Mouse (Mus musculus) 416B (cell line): ENCODE results near the gene Myo18b.

Experiments
- DNase-seq: peaks from one replicate; pipeline ENCODE4 v3.0.0; 2011; ENCODE audit warnings: low read depth

Myo18b gene

GRCm38 (mm10) chr5:112877391-112878115 is 18.6 kb downstream of the Myo18b start:
- no peak for DNase-seq

- DNase-seq, result peak; percentile 14
Observed at GRCm38 (mm10) chr5:112876846-112877390, 19.2 kb downstream of the Myo18b start.

- no peak for DNase-seq
Observed at GRCm38 (mm10) chr5:112872999-112873398, 23.2 kb downstream of the Myo18b start.

- peak; percentile 54 for DNase-seq
Observed at GRCm38 (mm10) chr5:112870729-112871128, 25.4 kb downstream of the Myo18b start.

- DNase-seq, result no peak
Observed at GRCm38 (mm10) chr5:112868620-112869019, 27.5 kb downstream of the Myo18b start.

GRCm38 (mm10) chr5:112864719-112865367 is 31.3 kb downstream of the Myo18b start:
- DNase-seq, result peak; percentile 19

- no peak for DNase-seq
Observed at GRCm38 (mm10) chr5:112859379-112860035, 36.7 kb downstream of the Myo18b start.

GRCm38 (mm10) chr5:112853179-112853578 is 43.0 kb downstream of the Myo18b start:
- DNase-seq, result no peak

- no peak for DNase-seq
Observed at GRCm38 (mm10) chr5:112851389-112851788, 44.8 kb downstream of the Myo18b start.

GRCm38 (mm10) chr5:112848586-112849280 is 47.4 kb downstream of the Myo18b start:
- peak; percentile 26 for DNase-seq

- no peak for DNase-seq
Observed at GRCm38 (mm10) chr5:112847985-112848542, 48.1 kb downstream of the Myo18b start.

GRCm38 (mm10) chr5:112846146-112846545 is 50.0 kb downstream of the Myo18b start:
- DNase-seq, result no peak

GRCm38 (mm10) chr5:112844460-112844859 is 51.7 kb downstream of the Myo18b start:
- DNase-seq, result no peak

GRCm38 (mm10) chr5:112843676-112844257 is 52.4 kb downstream of the Myo18b start:
- no peak for DNase-seq

- no peak for DNase-seq
Observed at GRCm38 (mm10) chr5:112842696-112843095, 53.5 kb downstream of the Myo18b start.

- no peak for DNase-seq
Observed at GRCm38 (mm10) chr5:112841850-112842249, 54.3 kb downstream of the Myo18b start.

- DNase-seq, result no peak
Observed at GRCm38 (mm10) chr5:112834896-112835295, 61.3 kb downstream of the Myo18b start.

- no peak for DNase-seq
Observed at GRCm38 (mm10) chr5:112833866-112834265, 62.3 kb downstream of the Myo18b start.

- DNase-seq, result no peak
Observed at GRCm38 (mm10) chr5:112825091-112825794, 70.9 kb downstream of the Myo18b start.

- DNase-seq, result peak; percentile 8
Observed at GRCm38 (mm10) chr5:112824376-112824775, 71.8 kb downstream of the Myo18b start.

GRCm38 (mm10) chr5:112822426-112822825 is 73.7 kb downstream of the Myo18b start:
- no peak for DNase-seq
